Mouse (Mus musculus): Measurements from ENCODE around the gene Olfr1023. TPM values are rescaled to one million over a fixed set of nuclear protein-coding genes. Genes with fewer than 3 reads are reported as not detected.

The Olfr1023 gene
- not detected in 3 replicates for total RNA-seq (2017)

- no peak for ATAC-seq (replicated peaks; ENCODE audit: insufficient number of reproducible peaks, low FRiP score, low TSS enrichment, poor library complexity, severe bottlenecking)
Measured at GRCm38 (mm10) chr2:85885340-85885739, at the start of gene Olfr1023. Gene Olfr1023 (plus strand): TSS chr2:85885640.

- ATAC-seq (replicated peaks; ENCODE audit: insufficient number of reproducible peaks, low FRiP score, low TSS enrichment, poor library complexity, severe bottlenecking): no peak
Measured at GRCm38 (mm10) chr2:85845383-85845782, 40.1 kb upstream of the Olfr1023 start, which contains the start of gene Olfr1019. Gene Olfr1019 (minus strand): TSS chr2:85845483.

GRCm38 (mm10) chr2:85846730-85847129, 38.7 kb upstream of the Olfr1023 start, which contains the start of gene Olfr1020:
Gene Olfr1020 (plus strand): TSS chr2:85847030.
- no peak for ATAC-seq (replicated peaks; ENCODE audit: insufficient number of reproducible peaks, low FRiP score, low TSS enrichment, poor library complexity, severe bottlenecking)

GRCm38 (mm10) chr2:85868294-85868693, 17.1 kb upstream of the Olfr1023 start, which contains the start of gene Olfr1022:
Gene Olfr1022 (plus strand): TSS chr2:85868594.
- no peak for ATAC-seq (replicated peaks; ENCODE audit: insufficient number of reproducible peaks, low FRiP score, low TSS enrichment, poor library complexity, severe bottlenecking)

GRCm38 (mm10) chr2:85904952-85905351, 19.5 kb downstream of the Olfr1023 start, which contains the start of gene Olfr1024:
Gene Olfr1024 (minus strand): TSS chr2:85905052.
- no peak for ATAC-seq (replicated peaks; ENCODE audit: insufficient number of reproducible peaks, low FRiP score, low TSS enrichment, poor library complexity, severe bottlenecking)

- ATAC-seq (replicated peaks; ENCODE audit: insufficient number of reproducible peaks, low FRiP score, low TSS enrichment, poor library complexity, severe bottlenecking): no peak
Measured at GRCm38 (mm10) chr2:85913197-85913596, 27.8 kb downstream of the Olfr1023 start.

DNA sequence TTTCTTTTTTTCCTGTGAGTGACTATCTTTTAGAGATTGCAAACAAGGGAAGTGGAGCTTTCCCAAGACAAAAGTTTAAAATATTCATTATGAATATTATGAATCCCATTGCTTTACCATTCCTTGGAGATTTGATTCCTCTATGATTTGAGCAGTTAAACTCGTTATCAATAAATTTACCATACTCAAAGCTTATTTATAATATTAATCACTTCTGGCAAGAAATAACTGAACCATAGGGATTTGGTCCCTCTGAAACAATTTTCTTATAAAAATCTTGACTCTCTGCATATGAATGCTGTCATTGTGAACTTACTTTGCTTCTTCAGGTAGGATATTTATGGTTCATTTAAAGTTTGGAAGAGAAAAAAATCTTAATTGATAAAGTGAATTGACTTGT, 29.5 kb downstream of the Olfr1023 start, which contains the start of gene Olfr1025-ps1:
Gene Olfr1025-ps1, plus strand, starts transcription at position 301 of the 400 bp plus-strand sequence.
- ATAC-seq (replicated peaks; ENCODE audit: insufficient number of reproducible peaks, low FRiP score, low TSS enrichment, poor library complexity, severe bottlenecking): no peak

- ATAC-seq (replicated peaks; ENCODE audit: insufficient number of reproducible peaks, low FRiP score, low TSS enrichment, poor library complexity, severe bottlenecking): no peak
Measured at GRCm38 (mm10) chr2:85921258-85921657, 35.8 kb downstream of the Olfr1023 start, which contains the start of gene Olfr1026. Gene Olfr1026 (plus strand): TSS chr2:85921558.

Other genes starting within 250 kb of the Olfr1023 start
- gene Olfr1002, start 234.9 kb upstream of the Olfr1023 start, total RNA-seq (2017): not detected in 3 replicates
- not detected in 3 replicates for gene Olfr154, start 221.2 kb upstream of the Olfr1023 start, total RNA-seq (2017)
- gene Olfr1006, start 206.9 kb upstream of the Olfr1023 start, total RNA-seq (2017): not detected in 3 replicates
- not detected in 3 replicates for gene Olfr1008, start 196.2 kb upstream of the Olfr1023 start, total RNA-seq (2017)
- gene Olfr1009, start 170.2 kb upstream of the Olfr1023 start, total RNA-seq (2017): not detected in 3 replicates
- gene Olfr1012, start 122.9 kb upstream of the Olfr1023 start, total RNA-seq (2017): not detected in 3 replicates
- gene Olfr1013, start 118.5 kb upstream of the Olfr1023 start, total RNA-seq (2017): not detected in 3 replicates
- not detected in 3 replicates for gene Olfr1014, start 112.9 kb upstream of the Olfr1023 start, total RNA-seq (2017)
- not detected in 3 replicates for gene Olfr1015, start 103.6 kb upstream of the Olfr1023 start, total RNA-seq (2017)
- not detected in 3 replicates for gene Olfr1016, start 83.1 kb upstream of the Olfr1023 start, total RNA-seq (2017)
- 0.43 TPM in 1 of 3 replicates, not detected in the others for gene Olfr1018, start 67.2 kb upstream of the Olfr1023 start, total RNA-seq (2017)
- gene Olfr1019, start 40.2 kb upstream of the Olfr1023 start, total RNA-seq (2017): not detected in 3 replicates
- not detected in 3 replicates for gene Olfr1020, start 38.6 kb upstream of the Olfr1023 start, total RNA-seq (2017)
- gene Olfr1022, start 17.0 kb upstream of the Olfr1023 start, total RNA-seq (2017): not detected in 3 replicates
- not detected in 3 replicates for gene Olfr1024, start 19.4 kb downstream of the Olfr1023 start, total RNA-seq (2017)
- 0.11 TPM in 1 of 3 replicates, not detected in the others for gene Olfr1025-ps1, start 29.6 kb downstream of the Olfr1023 start, total RNA-seq (2017)
- not detected in 3 replicates for gene Olfr1026, start 35.9 kb downstream of the Olfr1023 start, total RNA-seq (2017)
- gene Olfr1028, start 64.8 kb downstream of the Olfr1023 start, total RNA-seq (2017): not detected in 3 replicates
- gene Olfr1029, start 88.3 kb downstream of the Olfr1023 start, total RNA-seq (2017): not detected in 3 replicates
- gene Olfr1030, start 93.6 kb downstream of the Olfr1023 start, total RNA-seq (2017): not detected in 3 replicates
- gene Olfr1031, start 104.7 kb downstream of the Olfr1023 start, total RNA-seq (2017): not detected in 3 replicates
- not detected in 3 replicates for gene Olfr1032, start 119.9 kb downstream of the Olfr1023 start, total RNA-seq (2017)
- 0.19 to 0.39 TPM in 2 of 3 replicates, not detected in the other for gene Olfr1033, start 135.0 kb downstream of the Olfr1023 start, total RNA-seq (2017)
- not detected in 3 replicates for gene Olfr1034, start 160.2 kb downstream of the Olfr1023 start, total RNA-seq (2017)
- not detected in 3 replicates for gene Olfr1036, start 188.4 kb downstream of the Olfr1023 start, total RNA-seq (2017)
- gene Olfr1037, start 201.7 kb downstream of the Olfr1023 start, total RNA-seq (2017): not detected in 3 replicates

Measured in monocyte, adult 5-6 weeks (primary cell).